Mouse (Mus musculus): ENCODE results near the gene Rapgef4. TPM values are rescaled to one million over a fixed set of nuclear protein-coding genes. Genes with fewer than 3 reads are reported as not detected.

The Rapgef4 gene
- polyA plus RNA-seq, 1 experiment from 2014 or later, result 2.2 TPM

DNA sequence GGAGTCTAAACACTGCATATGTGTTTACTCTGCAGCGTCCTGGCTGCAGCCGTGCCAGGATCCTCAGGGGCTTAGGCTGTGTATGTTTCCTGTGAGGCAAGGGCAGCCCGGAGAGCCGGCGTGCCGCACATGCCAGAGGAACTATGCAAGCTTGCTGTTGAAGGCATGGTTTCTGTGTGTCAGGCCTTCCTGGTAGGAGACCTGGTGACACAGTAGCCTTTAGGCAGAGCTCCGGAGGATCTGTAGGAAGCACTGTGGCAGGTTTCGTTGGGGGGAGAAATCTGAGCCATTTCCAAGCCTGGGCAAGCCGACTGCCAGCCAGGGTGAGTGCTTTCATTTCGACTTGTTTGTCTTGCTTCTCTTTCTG, 316.7 kb downstream of the Rapgef4 start:
- H3K27ac ChIP-seq (ENCODE audit: low read depth, low read length), result no peak overlapping the region
- H3K9me3 ChIP-seq (ENCODE audit: control insufficient read depth, low read length), result no peaks in the 10 kb centered on the region
- ATAC-seq (replicated peaks; ENCODE audit: low FRiP score) (no peak), DNase-seq (ENCODE audit: low spot score) (no peak)
- 71% methylated on average over 10 of the region's 10 CpGs for WGBS
- no peak overlapping the region for H3K4me3 ChIP-seq (ENCODE audit: low read depth, low read length)
- no peaks in the 10 kb centered on the region for H3K36me3 ChIP-seq (ENCODE audit: control insufficient read depth, insufficient read depth, low read length)
- no peak overlapping the region for H3K9ac ChIP-seq (ENCODE audit: low read length)
- no peaks in the 10 kb centered on the region for H3K4me1 ChIP-seq (replicated peaks; ENCODE audit: control insufficient read depth, insufficient read depth, low read length)
- no peak overlapping the region for H3K4me2 ChIP-seq (ENCODE audit: low read depth, low read length, severe bottlenecking)
- H3K27me3 ChIP-seq (ENCODE audit: control insufficient read depth, insufficient read depth, low read length), result no peaks in the 10 kb centered on the region

DNA sequence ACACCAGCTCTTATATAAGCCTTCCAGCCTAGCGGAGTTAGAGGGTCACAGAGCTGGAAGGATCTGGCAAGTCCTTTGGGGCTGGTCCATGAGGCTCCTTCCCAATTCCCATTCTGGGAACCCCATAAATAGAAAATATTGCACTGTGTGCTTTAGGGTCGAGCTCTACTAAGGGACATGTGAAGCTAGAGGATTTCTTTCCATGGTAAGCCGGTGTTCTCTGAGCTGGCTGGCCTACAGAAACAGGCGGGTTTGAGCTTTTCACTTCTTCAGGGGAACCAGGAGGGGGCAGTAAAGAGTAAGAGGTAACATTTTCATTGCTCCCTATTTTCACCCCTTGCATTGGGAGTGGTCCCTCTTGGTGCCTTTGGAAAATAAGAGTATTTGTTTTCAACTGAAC, 317.4 kb downstream of the Rapgef4 start:
- H3K4me1 ChIP-seq (replicated peaks; ENCODE audit: control insufficient read depth, insufficient read depth, low read length), result no peaks in the 10 kb centered on the region
- H3K4me3 ChIP-seq (ENCODE audit: low read depth, low read length), result no peak overlapping the region
- 55% methylated on average over 4 of the region's 4 CpGs for WGBS
- H3K27me3 ChIP-seq (ENCODE audit: control insufficient read depth, insufficient read depth, low read length), result no peaks in the 10 kb centered on the region
- no peak overlapping the region for H3K4me2 ChIP-seq (ENCODE audit: low read depth, low read length, severe bottlenecking)
- H3K9ac ChIP-seq (ENCODE audit: low read length), result no peak overlapping the region
- no peak for ATAC-seq (replicated peaks; ENCODE audit: low FRiP score)
- no peaks in the 10 kb centered on the region for H3K9me3 ChIP-seq (ENCODE audit: control insufficient read depth, low read length)
- H3K27ac ChIP-seq (ENCODE audit: low read depth, low read length), result no peak overlapping the region
- H3K36me3 ChIP-seq (ENCODE audit: control insufficient read depth, insufficient read depth, low read length), result no peaks in the 10 kb centered on the region
- DNase-seq (ENCODE audit: low spot score), result no peak

- Histone ChIP-seq H3K27me3 (ENCODE audit: control insufficient read depth, insufficient read depth, low read length) (no peaks in the 10 kb centered on the region), H3K9ac (ENCODE audit: low read length) (no peak overlapping the region), H3K4me3 (ENCODE audit: low read depth, low read length) (no peak overlapping the region), H3K27ac (ENCODE audit: low read depth, low read length) (no peak overlapping the region), H3K4me1 (replicated peaks; ENCODE audit: control insufficient read depth, insufficient read depth, low read length) (no peaks in the 10 kb centered on the region), H3K36me3 (ENCODE audit: control insufficient read depth, insufficient read depth, low read length) (no peaks in the 10 kb centered on the region), H3K9me3 (ENCODE audit: control insufficient read depth, low read length) (no peaks in the 10 kb centered on the region; the same call in 1 of the 2 replicates), H3K4me2 (ENCODE audit: low read depth, low read length, severe bottlenecking) (no peak overlapping the region)
- no peak for DNase-seq (ENCODE audit: low spot score)
- WGBS, result 88% methylated on average over 9 of the region's 9 CpGs
- no peak for ATAC-seq (replicated peaks; ENCODE audit: low FRiP score)
These were observed 320.3 kb downstream of the Rapgef4 start for GRCm38 (mm10) chr2:72301194-72301916.

GRCm38 (mm10) chr2:72305738-72306137, 324.7 kb downstream of the Rapgef4 start:
- no peaks in the 10 kb centered on the region for H3K27me3 ChIP-seq (ENCODE audit: control insufficient read depth, insufficient read depth, low read length)
- DNase-seq (ENCODE audit: low spot score), result no peak
- no peak overlapping the region for H3K4me3 ChIP-seq (ENCODE audit: low read depth, low read length)
- H3K9ac ChIP-seq (ENCODE audit: low read length), result no peak overlapping the region
- no peak overlapping the region for H3K27ac ChIP-seq (ENCODE audit: low read depth, low read length)
- H3K4me1 ChIP-seq (replicated peaks; ENCODE audit: control insufficient read depth, insufficient read depth, low read length), result no peaks in the 10 kb centered on the region
- no peaks in the 10 kb centered on the region; the same call in 1 of the 2 replicates for H3K9me3 ChIP-seq (ENCODE audit: control insufficient read depth, low read length)
- no peaks in the 10 kb centered on the region for H3K36me3 ChIP-seq (ENCODE audit: control insufficient read depth, insufficient read depth, low read length)
- H3K4me2 ChIP-seq (ENCODE audit: low read depth, low read length, severe bottlenecking), result no peak overlapping the region
- no peak for ATAC-seq (replicated peaks; ENCODE audit: low FRiP score)
- 95% methylated on average over 7 of the region's 7 CpGs for WGBS

Other genes starting within 250 kb of the Rapgef4 start
- gene Itga6, start 235.6 kb upstream of the Rapgef4 start, polyA plus RNA-seq (2014; fragmentation: Nextera tagmentation; extraction: Ambion mirVana), result 54.2 and 59.5 TPM in 2 replicates
- 40.4 and 43.6 TPM in 2 replicates for gene Pdk1, start 108.0 kb upstream of the Rapgef4 start, polyA plus RNA-seq (2014; fragmentation: Nextera tagmentation; extraction: Ambion mirVana)